Comparison of ENCODE assay signal across 8 mouse cellular contexts in genomic region chr5:138618353-138618752, GRCm38 (mm10). TPM values are rescaled to one million over a fixed set of nuclear protein-coding genes. Genes with fewer than 3 reads are reported as not detected.
DNase-seq lines count a peak whose midpoint lies in the region; ATAC-seq and TF ChIP-seq lines count a peak whose summit lies in the region.

No protein-coding gene starts in this region.

- no peak for TF ChIP-seq CTCF in thymus, adult 2 months (IDR thresholded peaks at IDR 0.05; ENCODE audit: borderline replicate concordance, control insufficient read depth, extremely low read depth, insufficient read depth, low read length, poor library complexity)

- no peak overlapping the region for H3K27ac ChIP-seq in thymus, adult 2 months (ENCODE audit: control insufficient read depth, insufficient read depth, low read length)
- H3K27ac ChIP-seq in liver, embryonic 11.5 days (ENCODE audit: low read depth, low read length), result no peak overlapping the region

- no peak overlapping the region for H3K9ac ChIP-seq in liver, embryonic 11.5 days (ENCODE audit: low read depth, low read length)

- 96% methylated on average over 1 of the region's 1 CpGs for WGBS in thymus, adult 2 months
- WGBS in liver, embryonic 11.5 days, result 83% methylated on average over 1 of the region's 1 CpGs

- no peak for ATAC-seq in liver, embryonic 11.5 days (replicated peaks; ENCODE audit: low FRiP score)
- ATAC-seq in granulocyte monocyte progenitor cell, adult 5-6 weeks (replicated peaks; ENCODE audit: poor library complexity, severe bottlenecking), result no peak

- H3K9me3 ChIP-seq in liver, embryonic 11.5 days (ENCODE audit: control insufficient read depth, low read length), result peaks cover 8% of the 10 kb centered on the region

- peak; percentile 28 to 31 for DNase-seq in cerebellum, postnatal 10 days
- no peak for DNase-seq in cerebellum, adult 8-10 months
- peak; percentile 32 for DNase-seq in thymus, adult 2 months
- no peak for DNase-seq in thymus, adult 18-20 months
- DNase-seq in liver, embryonic 11.5 days (ENCODE audit: low spot score), result no peak
- peak; percentile 15 for DNase-seq in thymus, postnatal 0 days (ENCODE audit: low spot score)
- DNase-seq in ovary, postnatal 10 days (ENCODE audit: low spot score), result no peak

- no peaks in the 10 kb centered on the region for H3K27me3 ChIP-seq in thymus, adult 2 months (ENCODE audit: control insufficient read depth, insufficient read depth, low read length)
- no peaks in the 10 kb centered on the region for H3K27me3 ChIP-seq in liver, embryonic 11.5 days (replicated peaks; ENCODE audit: control insufficient read depth, insufficient read depth, low read length)

- no peak for TF ChIP-seq POLR2A in thymus, adult 2 months (IDR thresholded peaks at IDR 0.05; ENCODE audit: control insufficient read depth, extremely low read depth, insufficient read depth, low read length, poor library complexity)

- H3K36me3 ChIP-seq in thymus, adult 2 months (ENCODE audit: control insufficient read depth, insufficient read depth, low read length), result peaks cover 34% of the 10 kb centered on the region
- H3K36me3 ChIP-seq in liver, embryonic 11.5 days (ENCODE audit: control insufficient read depth, insufficient read depth, low read length), result peaks cover 40% of the 10 kb centered on the region

- peak overlapping the region; percentile 63 for H3K4me2 ChIP-seq in liver, embryonic 11.5 days

- no peak overlapping the region for H3K4me3 ChIP-seq in thymus, adult 2 months (ENCODE audit: control insufficient read depth, insufficient read depth, low read length)
- H3K4me3 ChIP-seq in liver, embryonic 11.5 days (ENCODE audit: low read depth, low read length), result peak overlapping the region; percentile 91

- H3K4me1 ChIP-seq in thymus, adult 2 months (replicated peaks; ENCODE audit: control insufficient read depth, insufficient read depth, low read length), result peaks cover 4% of the 10 kb centered on the region; the same call in 1 of the 2 replicates
- H3K4me1 ChIP-seq in liver, embryonic 11.5 days (replicated peaks; ENCODE audit: control insufficient read depth, insufficient read depth, low read length), result 0 out of 2 replicates have a peak, but pooled peaks cover 2% of the 10 kb centered on the region

RNA-seq across cellular contexts. Expression of gene Zfp68, which starts 1.2 kb away (rescaled TPM):
- polyA plus RNA-seq in thymus, adult 2 months (2012; rRNA removed), result 10.0 and 11.1 TPM in 2 replicates
- 34.5 and 39.1 TPM in 2 replicates for polyA plus RNA-seq in liver, embryonic 11.5 days (2014; fragmentation: Nextera tagmentation; extraction: Ambion mirVana)
- 63.2 and 66.1 TPM in 2 replicates for polyA plus RNA-seq in thymus, postnatal 0 days (2015; fragmentation: Nextera tagmentation; extraction: Ambion mirVana)
- total RNA-seq in granulocyte monocyte progenitor cell, adult 5-6 weeks (2014; fragmentation: Nextera tagmentation), result 34.4 and 34.7 TPM in 2 replicates
- total RNA-seq in granulocyte monocyte progenitor cell, adult 5-6 weeks (2017), result 56.2 and 72.1 TPM in 2 replicates

RNA-seq across cellular contexts. Expression of gene A430033K04Rik, which starts 4.3 kb away (rescaled TPM):
- polyA plus RNA-seq in thymus, adult 2 months (2012; rRNA removed), result 3.6 and 4.1 TPM in 2 replicates
- polyA plus RNA-seq in liver, embryonic 11.5 days (2014; fragmentation: Nextera tagmentation; extraction: Ambion mirVana), result 8.0 and 8.6 TPM in 2 replicates
- 7.0 and 9.2 TPM in 2 replicates for polyA plus RNA-seq in thymus, postnatal 0 days (2015; fragmentation: Nextera tagmentation; extraction: Ambion mirVana)
- 6.7 and 14.7 TPM in 2 replicates for total RNA-seq in granulocyte monocyte progenitor cell, adult 5-6 weeks (2014; fragmentation: Nextera tagmentation)
- total RNA-seq in granulocyte monocyte progenitor cell, adult 5-6 weeks (2017), result 9.0 and 11.9 TPM in 2 replicates

RNA-seq across cellular contexts. Expression of gene 1700123K08Rik, which starts 53.8 kb away (rescaled TPM):
- not detected in 2 replicates for polyA plus RNA-seq in thymus, adult 2 months (2012; rRNA removed)
- polyA plus RNA-seq in liver, embryonic 11.5 days (2014; fragmentation: Nextera tagmentation; extraction: Ambion mirVana), result not detected in 2 replicates
- not detected in 2 replicates for polyA plus RNA-seq in thymus, postnatal 0 days (2015; fragmentation: Nextera tagmentation; extraction: Ambion mirVana)
- total RNA-seq in granulocyte monocyte progenitor cell, adult 5-6 weeks (2014; fragmentation: Nextera tagmentation), result not detected in 2 replicates
- total RNA-seq in granulocyte monocyte progenitor cell, adult 5-6 weeks (2017), result not detected in 2 replicates

Comparison
In these comparisons a context has a peak if more than half of its experiments do, and no peak if none do; other contexts are left out.
1. DNase-seq: peak in cerebellum, postnatal 10 days (2 of 2), thymus, adult 2 months (single experiment) and thymus, postnatal 0 days (single experiment); none in cerebellum, adult 8-10 months (single experiment), thymus, adult 18-20 months (0 of 2), liver, embryonic 11.5 days (single experiment) and ovary, postnatal 10 days (single experiment).